Mouse (Mus musculus) mesoderm, embryonic 11.5 days (tissue): ENCODE data around the gene Sgcd.
A peak's percentile ranks its signal among the peaks of the same experiment; 100 is the strongest.
"Not testable (repeated sequence)": the region's sequence is repeated elsewhere in the genome, so short reads cannot be mapped to it uniquely, and the experiment has no call there.

Experiments used
- DNase-seq: peaks from one replicate; pipeline ENCODE4 v3.0.0-alpha.2; 2012; ENCODE audit warnings: low read depth, low spot score

Gene Sgcd

GRCm38 (mm10) chr11:47777226-47777915 is 211.4 kb downstream of the Sgcd start:
- no peak for DNase-seq

- no peak for DNase-seq
These were observed 212.8 kb downstream of the Sgcd start for GRCm38 (mm10) chr11:47776019-47776418.

- DNase-seq = peak; percentile 19
These were observed 222.9 kb downstream of the Sgcd start for GRCm38 (mm10) chr11:47765859-47766258.

GRCm38 (mm10) chr11:47763569-47763968 is 225.2 kb downstream of the Sgcd start:
- not testable (repeated sequence) for DNase-seq

GRCm38 (mm10) chr11:47759015-47759414 is 229.8 kb downstream of the Sgcd start:
- no peak for DNase-seq

- no peak for DNase-seq
These were observed 246.0 kb downstream of the Sgcd start for GRCm38 (mm10) chr11:47742806-47743205.

GRCm38 (mm10) chr11:47704930-47705787 is 283.6 kb downstream of the Sgcd start:
- DNase-seq = peak; percentile 12

GRCm38 (mm10) chr11:47695611-47696010 is 293.2 kb downstream of the Sgcd start:
- DNase-seq = no peak

GRCm38 (mm10) chr11:47658135-47658534 is 330.6 kb downstream of the Sgcd start:
- peak; percentile 44 for DNase-seq

GRCm38 (mm10) chr11:47645911-47646310 is 342.9 kb downstream of the Sgcd start:
- no peak for DNase-seq

- DNase-seq = no peak
These were observed 347.1 kb downstream of the Sgcd start for GRCm38 (mm10) chr11:47641567-47642259.

GRCm38 (mm10) chr11:47640556-47640955 is 348.2 kb downstream of the Sgcd start:
- DNase-seq = peak; percentile 66

GRCm38 (mm10) chr11:47630186-47630585 is 358.6 kb downstream of the Sgcd start:
- DNase-seq = no peak

GRCm38 (mm10) chr11:47609892-47610291 is 378.9 kb downstream of the Sgcd start:
- no peak for DNase-seq

GRCm38 (mm10) chr11:47574635-47575034 is 414.1 kb downstream of the Sgcd start:
- DNase-seq = no peak

GRCm38 (mm10) chr11:47568488-47568887 is 420.3 kb downstream of the Sgcd start:
- no peak for DNase-seq

- DNase-seq = no peak
These were observed 422.6 kb downstream of the Sgcd start for GRCm38 (mm10) chr11:47566156-47566555.

GRCm38 (mm10) chr11:47524845-47525244 is 463.9 kb downstream of the Sgcd start:
- DNase-seq = no peak

GRCm38 (mm10) chr11:47508047-47508446 is 480.7 kb downstream of the Sgcd start:
- no peak for DNase-seq

- DNase-seq = peak; percentile 47
These were observed 485.5 kb downstream of the Sgcd start for GRCm38 (mm10) chr11:47503236-47503635.

- DNase-seq = no peak
These were observed 515.1 kb downstream of the Sgcd start for GRCm38 (mm10) chr11:47473493-47474230.
